Mouse (Mus musculus) B cell, adult (primary cell): ENCODE results near the gene 1700088E04Rik. TPM values are rescaled to one million over a fixed set of nuclear protein-coding genes. Genes with fewer than 3 reads are reported as not detected.

Experiments used
- total RNA-seq: library from RNA; stranded (reverse); gene quantifications from 4 replicates; pipeline ENCODE4 v1.2.4, GENCODE M21; 2023; ENCODE audit not compliant: inconsistent age

1700088E04Rik gene
- total RNA-seq = not detected in 4 replicates

GRCm38 (mm10) chr15:79140866-79141565 lies at the start of gene 1700088E04Rik, which contains the start of gene Polr2f:
TSS of gene 1700088E04Rik (minus strand) at chr15:79141253.
TSS of gene Polr2f (plus strand) at chr15:79141009.

DNA sequence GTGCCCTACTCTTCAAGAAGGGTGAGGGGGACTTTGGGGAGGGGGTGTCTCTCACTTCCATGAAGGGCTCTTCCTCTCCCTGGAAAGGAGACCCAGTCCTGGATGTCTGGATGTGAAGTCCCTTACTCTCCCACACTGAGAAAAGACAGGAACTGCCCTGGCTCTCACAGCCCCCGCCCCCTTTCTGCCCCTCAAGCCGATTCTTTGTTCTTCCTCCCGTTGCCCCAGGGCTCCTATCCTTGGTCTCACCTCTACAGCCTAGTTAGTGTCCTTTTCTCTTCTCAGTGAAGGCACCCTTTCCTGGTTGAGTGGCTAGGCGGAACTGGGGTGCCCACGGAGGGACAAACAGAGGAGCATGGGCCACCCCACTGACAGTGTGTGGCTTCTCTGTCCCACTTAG lies 24.1 kb upstream of the 1700088E04Rik start, which contains the start of gene Sox10:
Gene Sox10, minus strand, starts transcription at position 101 of the 400 bp plus-strand sequence.

DNA sequence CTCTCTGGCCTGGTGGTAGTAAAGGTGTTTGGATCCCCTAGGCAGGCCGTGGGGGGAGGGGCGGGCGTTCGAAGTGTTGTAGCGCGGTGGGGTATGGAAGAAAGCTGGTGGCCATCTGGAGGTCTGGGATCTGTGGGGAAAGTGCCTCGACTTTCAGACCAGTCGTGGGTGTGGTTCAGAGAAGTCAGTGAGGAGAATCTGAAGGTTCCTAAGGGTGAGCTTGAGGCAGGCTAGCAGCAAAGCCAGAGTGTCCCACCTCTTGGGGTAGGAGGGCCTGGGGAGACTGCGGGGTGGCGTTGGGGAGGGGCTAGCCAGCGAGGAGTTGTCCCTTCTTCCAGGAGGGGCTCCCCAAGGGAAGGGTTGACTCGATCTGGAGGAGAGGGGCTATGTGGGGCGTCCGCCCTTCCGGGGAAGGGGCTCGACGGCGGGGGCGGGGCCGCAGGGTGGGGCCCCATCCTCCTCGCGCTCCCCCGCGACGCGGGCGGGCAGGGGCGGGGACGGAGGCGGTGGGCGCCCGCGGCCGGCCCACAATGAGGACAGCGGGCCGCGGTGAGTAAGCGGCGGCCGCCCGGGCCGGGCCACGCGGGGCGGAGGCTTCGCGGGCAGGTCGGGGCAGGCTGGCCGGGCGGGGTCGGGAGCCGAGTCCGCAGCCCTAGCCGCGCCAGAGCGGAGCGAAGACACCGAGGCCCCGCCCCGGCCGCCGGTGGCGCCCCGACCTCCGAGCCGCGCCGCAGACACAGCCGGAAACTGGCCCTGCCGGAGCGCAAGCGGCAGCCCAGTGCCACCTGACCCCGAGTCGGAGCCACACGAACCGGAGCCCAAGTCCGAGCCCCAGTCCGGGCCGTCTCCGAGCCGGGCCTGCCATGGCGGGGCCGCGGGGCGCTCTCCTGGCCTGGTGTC lies 32.4 kb downstream of the 1700088E04Rik start, which contains the start of gene Micall1:
Gene Micall1, plus strand, starts transcription at position 478 of the 900 bp plus-strand sequence.

Other genes with a start within 250 kb of the 1700088E04Rik start
- 1.1 TPM in 1 of 4 replicates, not detected in the others for gene Gm49510, start 241.6 kb downstream of the 1700088E04Rik start, total RNA-seq
- gene Sh3bp1, start 241.5 kb downstream of the 1700088E04Rik start, total RNA-seq = 56.8 to 72.2 TPM (median 66.0 TPM) in 4 replicates
- gene Pdxp, start 227.3 kb downstream of the 1700088E04Rik start, total RNA-seq = 6.8 to 9.7 TPM (median 8.1 TPM) in 4 replicates
- 7.4 to 12.6 TPM (median 9.3 TPM) in 4 replicates for gene Lgals1, start 214.5 kb downstream of the 1700088E04Rik start, total RNA-seq
- 40.6 to 43.4 TPM (median 42.8 TPM) in 4 replicates for gene Nol12, start 206.3 kb downstream of the 1700088E04Rik start, total RNA-seq
- gene Triobp, start 193.5 kb downstream of the 1700088E04Rik start, total RNA-seq = 42.1 to 60.9 TPM (median 51.6 TPM) in 4 replicates
- 3.1 to 4.6 TPM (median 4.0 TPM) in 4 replicates for gene H1f0, start 112.8 kb downstream of the 1700088E04Rik start, total RNA-seq
- not detected in 4 replicates for gene Galr3, start 99.4 kb downstream of the 1700088E04Rik start, total RNA-seq
- gene Ankrd54, start 78.4 kb downstream of the 1700088E04Rik start, total RNA-seq = 35.0 to 38.0 TPM (median 36.9 TPM) in 4 replicates
- gene Eif3l, start 66.1 kb downstream of the 1700088E04Rik start, total RNA-seq = 103 to 114 TPM (median 111 TPM) in 4 replicates
- gene Micall1, start 32.4 kb downstream of the 1700088E04Rik start, total RNA-seq = 42.4 to 47.6 TPM (median 45.1 TPM) in 4 replicates
- gene Polr2f, start 244 bp downstream of the 1700088E04Rik start, total RNA-seq = 47.1 to 58.7 TPM (median 53.7 TPM) in 4 replicates
- not detected in 4 replicates for gene Sox10, start 24.0 kb upstream of the 1700088E04Rik start, total RNA-seq
- gene Pick1, start 87.9 kb upstream of the 1700088E04Rik start, total RNA-seq = 31.1 to 41.0 TPM (median 36.1 TPM) in 4 replicates
- 0.60 to 1.3 TPM (median 0.76 TPM) in 4 replicates for gene Gm49486, start 88.1 kb upstream of the 1700088E04Rik start, total RNA-seq
- not detected in 4 replicates for gene Slc16a8, start 113.5 kb upstream of the 1700088E04Rik start, total RNA-seq
- not detected in 4 replicates for gene Baiap2l2, start 144.3 kb upstream of the 1700088E04Rik start, total RNA-seq
- gene Pla2g6, start 187.1 kb upstream of the 1700088E04Rik start, total RNA-seq = 14.1 to 17.4 TPM (median 16.0 TPM) in 4 replicates
- gene Maff, start 205.4 kb upstream of the 1700088E04Rik start, total RNA-seq = 89.5 to 102 TPM (median 99.3 TPM) in 4 replicates